Mouse (Mus musculus): Measurements from ENCODE around the gene a.
A peak's percentile ranks its signal among the peaks of the same experiment; 100 is the strongest.

a gene

DNA sequence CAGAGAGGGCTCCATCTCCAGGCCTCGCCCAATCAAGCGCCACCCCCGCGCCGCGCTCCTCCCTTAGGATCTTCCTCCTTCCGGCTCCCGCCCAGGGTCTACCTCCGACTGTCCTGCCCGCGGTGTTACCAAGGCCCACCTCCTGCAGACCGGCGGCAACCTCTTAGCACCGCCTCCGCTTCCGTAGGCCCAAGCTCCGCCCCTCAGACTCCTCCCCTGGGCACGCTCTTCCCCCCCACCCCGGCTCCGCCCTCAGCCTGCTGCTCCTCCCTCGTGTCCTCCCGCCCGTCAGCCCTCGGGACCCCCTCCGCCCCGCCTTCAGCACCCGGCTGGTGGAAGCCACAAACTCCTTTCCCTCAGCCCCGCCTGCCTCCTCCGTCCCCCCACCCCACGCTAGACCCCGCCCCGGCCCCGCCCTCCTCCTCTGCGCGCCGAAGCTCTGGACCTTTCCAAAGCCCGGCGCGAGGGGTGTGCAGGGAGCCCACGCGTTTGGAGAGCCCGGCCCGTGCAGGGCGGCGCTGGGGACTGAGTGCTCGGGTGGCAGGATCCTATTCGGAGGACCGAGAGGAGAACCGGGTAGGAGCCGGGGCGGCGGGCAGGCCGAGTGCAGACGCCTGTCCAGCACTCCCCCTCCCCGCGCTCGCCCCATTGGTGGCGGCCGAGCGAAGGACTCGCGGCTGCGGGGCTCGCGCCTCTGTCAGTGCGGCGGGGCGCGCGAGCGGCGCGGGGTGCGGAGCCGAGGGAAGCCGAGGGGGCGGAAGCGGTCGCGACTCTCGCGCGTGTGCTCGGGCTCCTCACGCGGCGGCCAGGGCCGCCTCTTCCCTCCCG lies at the start of gene a, which contains the start of gene Raly:
Gene a, plus strand, starts transcription at position 747 of the 828 bp plus-strand sequence.
Gene Raly, plus strand, starts transcription at position 441 of the 828 bp plus-strand sequence.
- peak; percentile 94 for DNase-seq

DNA sequence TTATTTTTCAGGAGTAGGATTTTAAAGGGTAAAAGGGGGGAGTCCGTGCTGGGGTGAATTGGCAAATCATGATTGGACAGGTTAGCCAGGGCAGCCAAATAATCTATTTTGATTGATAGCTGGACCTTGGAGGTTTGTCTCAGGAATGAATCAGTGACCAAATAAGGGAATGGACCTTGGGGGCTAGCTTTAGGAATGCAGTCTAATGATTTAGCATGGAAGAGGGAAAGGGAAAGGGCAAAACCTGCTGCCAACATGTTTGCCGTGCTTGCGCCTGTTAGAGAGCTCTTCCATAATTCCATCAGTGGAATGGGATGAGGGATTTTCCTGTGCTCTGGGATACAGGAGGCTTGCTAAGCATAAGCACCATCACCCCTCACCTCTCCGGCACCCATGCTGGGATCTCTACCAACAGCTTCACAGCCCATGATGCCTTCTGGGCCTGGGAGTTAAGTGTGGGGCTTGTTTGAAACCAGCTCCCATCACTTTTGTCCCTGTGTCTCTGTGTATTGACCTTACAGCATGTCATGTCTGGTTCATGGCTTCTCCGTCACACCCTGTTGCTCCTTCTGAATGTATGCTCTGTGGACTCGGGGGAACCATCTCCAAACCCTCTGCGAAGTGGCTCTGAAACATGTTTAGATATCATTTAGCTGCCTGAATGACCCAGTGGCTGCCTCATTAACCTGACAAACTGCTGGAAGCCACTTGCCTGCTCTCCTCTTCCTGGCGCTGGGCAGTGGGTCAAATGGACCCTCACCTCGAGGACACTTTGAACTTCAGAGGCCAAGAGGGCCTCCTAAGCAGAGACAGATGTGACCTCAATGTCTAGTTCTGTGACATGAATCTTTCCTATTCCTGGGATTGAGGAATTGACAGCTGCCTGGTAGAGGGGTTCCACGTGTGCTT lies 48.0 kb upstream of the a start:
- no peak for DNase-seq

DNA sequence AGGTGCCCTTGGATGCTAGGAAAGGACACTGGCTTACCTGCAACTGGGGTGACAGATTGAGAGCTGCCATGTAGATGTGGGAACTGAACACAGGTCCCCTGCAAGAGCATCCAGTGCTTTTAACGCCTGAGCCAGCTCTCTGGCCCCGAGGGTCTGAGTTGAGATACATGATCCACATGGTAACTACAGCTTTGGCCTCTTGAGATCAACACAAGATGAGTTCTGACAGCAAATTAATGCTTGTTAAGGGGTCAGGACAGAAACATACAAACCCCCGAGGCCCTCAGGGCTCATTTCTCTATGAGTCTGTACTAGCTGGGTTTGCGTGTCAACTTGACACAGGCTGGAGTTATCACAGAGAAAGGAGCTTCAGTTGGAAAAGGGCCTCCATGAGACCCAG lies 47.3 kb upstream of the a start:
- DNase-seq = no peak

DNA sequence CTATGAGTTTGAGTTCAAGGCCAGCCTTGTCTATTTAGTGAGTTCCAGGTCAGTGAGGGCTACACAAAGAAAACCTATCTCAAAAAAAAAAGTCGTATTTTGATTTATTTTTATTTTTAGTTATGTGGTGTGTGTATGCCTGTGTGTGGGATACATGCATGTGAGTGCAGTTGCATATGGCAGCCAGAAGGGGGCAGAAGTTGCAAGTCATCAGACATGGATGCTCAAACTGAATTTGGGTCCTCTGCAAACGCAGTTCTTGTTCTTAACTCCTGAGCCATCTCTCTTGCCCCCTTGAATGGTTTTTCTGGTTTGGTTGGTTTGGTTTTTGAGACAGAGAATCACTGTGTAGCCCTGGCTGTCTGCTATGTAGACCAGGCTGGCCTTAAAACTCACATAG lies 42.8 kb upstream of the a start:
- DNase-seq = no peak

DNA sequence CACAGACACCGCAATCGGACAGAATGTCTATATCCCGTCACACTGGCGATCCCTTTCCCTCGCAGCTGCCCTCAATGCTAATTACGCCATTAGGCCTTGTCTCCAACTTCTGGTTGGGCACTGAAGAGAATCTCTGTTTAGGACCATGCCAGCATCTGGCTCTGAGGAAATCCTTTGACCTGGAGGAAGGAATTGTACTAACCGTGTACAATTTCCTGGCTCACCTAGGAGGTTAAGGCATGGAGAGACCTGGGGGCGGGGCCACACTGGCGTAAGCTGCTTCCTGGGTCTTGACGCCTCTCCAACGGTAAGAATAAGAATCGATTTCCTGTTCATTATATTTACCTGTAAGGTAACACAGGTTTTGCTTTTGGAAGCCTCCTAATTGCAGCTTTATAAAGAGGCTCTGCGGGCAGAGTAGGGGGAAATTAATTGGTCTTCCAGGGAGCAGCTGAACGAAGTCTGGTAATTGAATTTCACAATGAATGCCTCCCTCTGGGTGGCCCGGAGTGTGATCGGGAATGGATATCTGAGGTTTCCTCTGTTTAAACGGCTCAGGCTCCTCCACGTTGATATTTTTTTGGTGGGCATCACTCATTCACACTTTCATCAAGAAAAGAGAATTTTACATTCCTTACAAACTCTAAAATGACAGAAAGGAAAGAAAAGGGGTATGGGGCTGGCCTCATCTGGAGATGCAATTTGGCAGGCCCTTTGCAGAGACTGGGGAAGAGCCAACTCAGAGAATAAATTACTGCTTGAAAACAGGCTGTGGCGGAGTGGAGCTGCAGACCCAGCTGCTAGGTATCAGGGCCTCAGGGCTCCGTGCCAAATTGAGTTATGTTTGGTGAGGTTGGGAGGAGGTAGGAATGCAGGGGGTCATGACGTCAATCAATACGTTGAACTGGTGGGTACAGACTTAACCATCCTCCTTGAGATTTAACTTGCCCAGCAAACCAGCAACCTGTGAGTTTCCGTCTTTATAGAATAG lies 41.9 kb upstream of the a start:
- DNase-seq = no peak

DNA sequence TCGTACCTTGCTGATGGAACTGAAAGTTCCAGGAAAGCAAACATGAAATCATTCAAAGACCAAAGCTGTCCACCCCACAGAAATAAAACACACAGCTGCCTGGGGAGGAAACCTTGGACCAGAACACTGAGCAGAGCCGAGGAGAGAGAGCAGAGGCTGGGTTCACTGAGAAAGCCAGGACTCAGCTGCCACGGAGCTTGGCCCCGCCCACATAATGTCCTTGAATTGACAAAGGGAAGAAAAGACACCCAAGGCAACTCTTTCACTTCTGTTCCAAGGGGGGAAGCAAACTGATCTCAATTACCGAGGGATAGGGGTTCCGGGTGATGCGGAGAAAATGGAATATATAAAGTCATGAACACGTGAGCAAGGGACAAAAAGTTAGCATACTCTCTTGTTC lies 39.3 kb upstream of the a start:
- no peak for DNase-seq

DNA sequence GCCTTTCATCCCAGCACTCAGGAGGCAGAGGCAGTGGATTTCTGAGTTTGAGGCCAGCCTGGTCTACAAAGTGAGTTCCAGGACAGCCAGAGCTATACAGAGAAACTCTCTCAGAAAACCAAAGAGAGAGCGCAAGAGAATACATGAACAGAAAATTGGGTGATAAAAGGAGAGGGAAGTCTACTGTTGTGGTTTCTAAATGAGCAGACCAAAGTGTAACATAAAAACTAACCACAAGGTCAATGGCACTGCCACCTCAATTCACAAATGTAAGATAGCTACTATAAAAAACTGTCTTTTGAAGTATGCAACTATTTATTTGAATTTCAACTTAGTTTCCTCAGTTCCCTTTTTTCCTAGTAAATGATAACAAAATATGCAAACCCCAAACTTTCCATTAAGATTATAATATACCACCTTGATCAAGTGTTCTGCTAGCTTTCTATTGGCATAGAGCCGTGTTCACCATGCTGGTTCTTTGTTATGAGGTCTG lies 37.1 kb upstream of the a start:
- DNase-seq = no peak

DNA sequence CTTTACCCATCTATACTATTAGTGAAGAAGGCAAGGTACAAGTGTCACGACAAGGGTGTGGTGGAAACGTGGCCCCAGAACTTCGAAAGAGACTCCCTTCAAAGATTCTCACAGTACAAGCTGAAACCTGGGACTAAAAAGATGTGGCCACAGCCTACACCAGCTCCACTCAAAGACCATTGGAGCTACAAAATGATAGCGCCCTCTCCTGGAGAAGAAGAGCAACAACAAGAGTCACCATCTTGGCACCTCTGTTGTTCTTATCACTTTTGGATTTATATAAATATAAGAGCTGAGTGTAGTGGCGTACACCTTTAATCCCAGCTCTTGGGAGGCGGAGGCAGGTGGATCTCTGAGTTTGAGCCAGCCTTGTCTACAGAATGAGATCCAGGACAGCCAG lies 35.4 kb upstream of the a start:
- DNase-seq = no peak

DNA sequence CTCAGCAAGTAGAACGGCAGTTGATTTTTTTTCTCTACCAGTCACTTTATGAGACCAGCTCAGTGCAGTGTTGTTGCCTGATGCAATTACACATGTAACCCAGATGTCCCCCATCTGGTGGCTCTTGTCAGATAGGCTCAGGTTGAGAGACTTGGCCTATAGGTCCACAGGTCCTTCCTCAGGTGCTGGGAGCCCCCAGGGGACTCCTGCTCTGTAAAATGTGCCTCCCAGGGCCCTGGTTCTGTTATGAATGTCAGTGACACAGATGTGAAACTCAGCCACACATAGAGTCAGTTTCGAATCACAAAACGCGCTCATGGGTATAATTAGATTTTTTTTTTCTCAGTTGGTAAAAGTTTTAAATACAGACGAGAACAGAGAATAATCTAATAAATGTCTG lies 33.5 kb upstream of the a start:
- no peak for DNase-seq

DNA sequence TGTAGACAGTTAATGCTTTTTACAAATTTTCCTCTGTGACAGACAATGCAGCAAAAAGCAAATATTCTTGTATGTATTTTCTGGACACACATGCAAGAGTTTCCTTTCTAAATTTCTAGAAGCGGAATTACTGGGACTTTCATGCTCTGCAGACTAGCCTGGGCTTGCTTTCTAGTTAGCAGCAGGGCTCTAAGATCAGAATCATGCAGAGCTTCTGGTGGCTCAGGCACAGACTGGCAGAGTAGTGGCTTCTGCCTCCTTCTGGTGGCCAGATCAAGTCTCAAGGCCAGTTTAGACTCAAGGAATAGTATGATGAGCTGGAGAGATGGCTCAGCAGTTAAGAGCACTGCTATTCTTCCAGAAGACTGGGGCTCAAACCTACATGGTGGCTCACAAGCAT lies 32.7 kb upstream of the a start:
- no peak for DNase-seq

DNA sequence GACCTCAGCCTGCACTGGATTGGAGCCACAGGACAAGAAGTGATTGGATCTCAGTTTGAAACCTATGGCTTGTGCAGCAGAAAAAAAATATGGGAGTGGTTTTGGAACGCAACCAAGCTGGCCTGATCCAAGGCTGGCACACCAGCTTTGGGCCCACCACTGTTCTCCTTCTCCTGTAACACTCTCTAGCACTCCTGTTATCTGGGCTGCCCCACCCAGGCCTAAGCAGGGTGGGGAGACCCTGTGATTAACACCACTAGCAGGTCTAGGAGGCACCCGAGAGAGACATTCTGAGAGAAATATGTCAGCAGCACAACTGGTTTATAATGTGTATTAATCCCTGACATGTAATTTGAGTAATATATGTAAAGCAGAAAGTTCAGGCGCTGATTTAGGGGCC lies 28.0 kb upstream of the a start:
- DNase-seq = no peak

DNA sequence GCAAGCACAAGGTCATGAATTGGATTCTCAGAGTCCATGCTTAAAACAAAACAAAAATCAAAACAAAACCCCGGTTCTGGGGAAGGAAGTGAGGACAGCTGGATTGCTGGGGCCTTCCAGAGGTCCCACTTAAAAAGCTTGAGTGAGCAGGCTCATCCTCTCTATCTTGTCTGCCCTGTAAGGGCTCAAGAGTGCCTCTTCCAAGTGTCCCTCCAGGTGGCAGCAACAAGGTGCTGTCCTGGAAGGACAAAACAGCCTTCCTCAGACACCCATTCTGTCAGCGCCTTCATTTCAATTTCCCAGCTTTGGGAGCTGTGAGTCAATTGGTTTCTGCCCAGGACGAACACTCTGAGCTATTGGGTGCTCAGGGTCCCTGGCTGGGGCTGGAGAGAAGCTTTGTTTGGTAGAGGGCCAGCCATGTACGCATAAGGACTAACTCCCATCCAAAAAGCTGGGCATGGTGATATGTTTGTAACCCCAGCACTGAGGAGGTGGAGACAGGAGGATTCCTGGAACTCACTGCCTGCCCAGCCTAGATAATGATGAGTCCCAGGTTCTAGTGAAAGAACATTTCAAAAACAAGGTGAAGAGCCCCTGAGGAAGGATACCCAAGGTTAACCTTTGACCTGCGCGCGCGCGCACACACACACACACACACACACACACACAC lies 26.2 kb upstream of the a start:
- no peak for DNase-seq

DNA sequence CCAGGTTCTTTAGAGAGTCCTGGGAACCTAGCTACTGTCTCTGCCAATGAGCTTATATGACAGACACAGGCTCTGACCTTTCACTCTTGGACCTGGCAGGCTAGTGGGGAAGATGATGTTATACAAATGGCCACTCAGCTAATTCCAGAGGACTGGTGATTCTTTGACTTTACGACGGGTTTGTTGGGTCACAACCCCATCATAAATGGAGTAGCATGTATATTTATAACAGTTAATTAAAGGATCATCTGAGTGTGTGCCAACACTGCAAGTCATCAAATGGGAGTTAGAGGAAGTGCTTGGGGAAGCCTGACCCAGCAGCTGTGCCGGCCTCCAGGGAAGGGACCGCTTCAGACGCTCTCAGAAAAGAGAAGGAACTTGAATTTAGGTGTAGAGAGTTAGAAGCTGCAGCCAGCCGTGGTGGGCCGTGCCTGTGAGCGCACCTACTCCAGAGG lies 25.6 kb upstream of the a start:
- DNase-seq = no peak

DNA sequence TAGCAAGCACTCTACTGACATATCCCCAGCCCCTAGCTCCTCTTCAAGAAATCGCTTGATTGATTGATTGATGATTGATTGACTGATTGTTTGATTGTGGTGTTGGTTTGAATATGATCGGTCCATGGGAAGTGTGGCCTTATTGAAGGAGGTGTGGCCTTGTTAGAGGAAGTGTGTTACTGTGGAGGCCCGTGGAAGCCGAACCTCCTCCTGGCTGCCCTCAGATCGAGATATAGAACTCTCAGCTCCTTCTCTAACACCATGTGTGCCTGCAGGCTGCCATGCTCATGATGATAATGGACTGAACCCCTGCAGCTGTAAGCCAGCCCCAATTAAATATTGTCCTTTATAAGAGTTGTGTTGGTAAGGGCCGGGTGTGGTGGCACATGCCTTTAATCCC lies 24.2 kb upstream of the a start:
- no peak for DNase-seq

DNA sequence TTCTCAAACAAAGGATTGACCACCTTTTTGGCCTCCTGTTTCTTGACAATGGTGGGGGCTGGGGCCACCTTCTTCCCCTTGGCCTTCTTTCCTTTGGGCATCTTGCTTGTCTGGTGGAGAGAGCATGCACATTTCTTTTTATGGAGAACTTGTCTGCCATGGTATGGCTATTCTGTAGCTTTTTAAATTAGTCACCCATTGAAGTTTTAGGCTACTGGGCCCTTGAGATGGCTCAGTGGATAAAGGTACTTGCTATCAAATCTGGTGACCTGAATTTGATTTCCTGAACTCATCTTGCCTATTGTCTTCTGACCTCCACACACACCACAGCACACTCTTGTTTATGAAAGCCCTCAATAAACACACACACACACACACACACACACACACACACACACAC lies 21.3 kb upstream of the a start, which contains the start of gene Gm14214:
Gene Gm14214, minus strand, starts transcription at position 101 of the 400 bp plus-strand sequence.
- no peak for DNase-seq

DNA sequence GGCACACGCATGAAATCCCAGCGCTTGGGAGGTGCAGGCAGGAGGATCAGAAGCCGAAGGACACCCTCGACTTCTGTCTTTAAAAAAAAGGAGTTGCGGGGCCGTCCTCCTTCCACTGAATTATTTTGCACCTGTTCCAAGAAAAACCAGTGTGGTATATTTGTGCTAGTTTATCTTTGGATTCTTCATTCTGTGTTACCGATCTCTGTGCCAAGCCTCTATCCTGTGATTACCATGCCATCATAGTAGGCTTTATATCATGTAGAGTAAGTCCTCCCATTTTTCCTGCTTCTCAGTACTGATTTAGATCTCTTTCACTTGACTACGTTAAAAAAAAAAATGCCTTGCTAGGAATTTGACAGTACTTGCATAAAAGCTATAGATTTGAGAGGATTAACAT lies 19.6 kb upstream of the a start:
- no peak for DNase-seq

DNA sequence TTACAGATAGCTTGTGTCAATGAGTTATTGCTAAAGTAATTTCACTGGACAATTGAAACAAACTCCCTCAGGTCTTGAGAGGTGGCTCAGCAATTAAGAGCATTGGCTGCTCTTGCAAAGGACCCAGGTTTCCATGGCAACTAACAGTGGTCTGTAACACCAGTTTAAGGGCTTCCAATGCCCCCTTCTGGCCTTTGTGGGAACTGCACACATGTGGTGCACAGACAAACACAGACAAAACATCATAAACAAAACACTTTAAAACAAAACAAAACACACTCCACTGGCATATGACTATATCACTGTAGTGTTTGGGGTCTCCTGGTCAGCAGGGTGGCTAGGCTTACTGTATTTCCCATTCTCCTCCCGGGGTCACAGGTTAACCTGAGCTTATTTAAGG lies 17.2 kb upstream of the a start:
- DNase-seq = no peak

DNA sequence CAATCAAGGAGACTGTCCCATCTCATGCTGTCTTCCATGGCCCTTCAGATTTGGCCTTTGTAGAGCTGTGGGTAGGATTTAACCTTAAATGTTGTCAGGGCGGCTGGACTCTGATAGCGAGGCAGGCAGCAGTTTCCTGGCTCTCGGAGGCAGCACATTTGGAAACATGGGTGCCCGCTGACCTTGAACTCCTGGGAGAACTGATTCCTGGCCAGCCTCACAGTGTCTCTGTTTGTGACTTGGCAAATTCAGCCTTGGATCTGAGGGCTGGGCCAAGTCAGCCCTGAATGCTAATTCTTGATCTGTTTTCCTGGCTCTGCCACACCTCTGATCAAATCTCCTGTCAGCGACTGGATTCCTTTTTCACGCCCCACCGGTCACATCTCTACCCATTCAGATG lies 14.7 kb upstream of the a start:
- no peak for DNase-seq

DNA sequence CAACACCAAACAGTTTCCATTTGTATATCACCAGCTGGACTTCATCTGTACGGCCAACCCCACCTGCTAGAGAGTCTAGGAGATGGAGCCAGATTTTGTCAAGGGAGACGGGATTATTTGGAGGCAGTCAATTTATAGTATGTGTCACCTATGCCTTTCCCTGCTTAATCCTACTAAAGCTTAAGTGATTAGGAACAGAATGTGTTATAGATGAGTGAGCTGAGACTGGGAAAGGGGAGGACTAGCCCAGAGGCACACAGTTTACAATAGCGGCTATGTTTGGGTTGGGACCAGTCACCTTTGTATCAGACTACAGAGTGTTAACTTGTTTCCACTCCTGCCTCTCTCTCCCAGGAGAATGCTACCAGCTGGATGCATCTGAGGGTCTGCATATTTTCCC lies 11.6 kb upstream of the a start:
- no peak for DNase-seq

DNA sequence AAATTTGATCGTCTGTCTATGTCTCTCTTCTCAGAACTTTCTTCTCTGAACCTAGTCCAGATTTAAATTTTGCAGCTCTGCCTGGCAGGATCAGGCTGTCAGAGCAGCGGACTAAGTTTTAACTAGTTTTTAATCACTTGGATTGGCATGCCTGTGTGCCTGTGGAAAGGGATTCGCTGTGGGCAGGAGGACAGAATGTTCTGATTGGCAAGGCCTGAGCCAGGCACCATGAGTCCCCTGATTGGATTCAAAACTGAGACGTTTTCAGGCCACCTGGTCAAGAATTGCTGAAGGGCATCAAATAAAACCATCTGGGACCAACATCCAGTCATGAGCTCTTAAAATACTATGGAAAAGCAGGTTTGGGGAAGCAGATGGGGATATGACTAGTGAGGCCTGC lies 8.8 kb upstream of the a start:
- DNase-seq = no peak

DNA sequence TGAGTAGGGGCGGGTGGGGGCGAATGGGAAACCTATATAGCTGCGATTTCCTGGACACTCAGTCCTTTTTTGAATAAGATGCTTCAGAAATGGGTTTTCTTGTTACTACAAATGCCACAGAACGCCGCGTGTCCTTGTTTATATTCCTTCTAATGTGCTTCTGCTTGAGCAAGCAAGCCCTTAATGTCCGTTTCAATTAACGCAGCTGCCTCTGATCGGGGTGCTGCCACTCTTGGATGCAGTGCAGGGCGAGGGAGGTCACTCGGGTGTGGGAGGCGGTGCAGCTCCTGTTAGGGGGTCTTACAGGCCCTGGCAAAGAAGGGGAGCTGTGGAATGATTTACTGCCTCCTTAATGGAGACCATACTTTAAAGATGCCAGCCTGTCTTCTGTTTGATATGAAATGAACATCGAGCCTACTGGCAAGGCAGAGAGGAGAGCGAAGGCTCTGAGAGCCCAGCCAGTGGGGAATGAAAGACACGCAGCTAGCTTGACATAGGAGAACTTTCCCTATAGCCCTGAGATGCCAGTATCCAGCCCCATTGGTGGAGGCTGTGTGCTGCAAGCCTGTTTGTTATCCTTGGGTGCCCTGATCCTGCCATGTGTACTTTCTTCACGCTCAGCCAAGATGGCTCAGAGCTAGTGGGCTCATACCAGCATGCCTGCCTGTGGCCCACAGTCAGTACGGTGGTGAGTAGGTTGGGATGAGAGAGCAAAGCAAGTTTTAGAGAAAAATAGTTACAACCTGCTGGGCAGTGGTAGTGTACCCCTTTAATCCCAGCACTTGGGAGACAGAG lies 8.1 kb upstream of the a start:
- DNase-seq = no peak

Measured in cerebellum, adult 8-10 months (tissue).